Comparison of ENCODE assay signal across 30 mouse cellular contexts in the genomic region with DNA sequence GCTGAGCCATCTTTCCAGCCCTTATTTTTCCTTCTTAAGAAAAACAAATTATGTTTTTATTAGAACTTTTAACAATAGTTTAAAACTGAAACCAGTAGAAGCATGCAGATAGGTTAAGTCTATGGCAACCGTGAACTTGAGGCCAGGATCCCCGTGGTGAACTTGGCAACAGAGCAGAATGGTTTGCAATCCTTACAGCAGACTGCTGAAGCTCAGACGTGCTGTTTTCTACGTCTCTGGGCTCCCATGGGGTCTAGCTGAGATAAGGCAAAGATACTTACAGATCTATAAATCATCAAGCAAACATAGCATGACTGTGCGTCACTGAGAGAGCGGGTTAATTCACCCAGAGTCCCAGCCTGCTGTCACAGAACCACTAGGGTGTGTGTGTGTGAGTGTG. TPM values are rescaled to one million over a fixed set of nuclear protein-coding genes. Genes with fewer than 3 reads are reported as not detected.
DNase-seq lines count a peak whose midpoint lies in the region; ATAC-seq and TF ChIP-seq lines count a peak whose summit lies in the region.
"Had no signal": no experiment of that assay in that cellular context is flagged by ENCODE, and none has a peak within 500 bp of the region (broad histone marks: within the 10 kb centered on the region; RNA-seq: fewer than 3 reads in every experiment).

No protein-coding gene starts in this region.

- no peak overlapping the region for H3K9ac ChIP-seq in hindbrain, postnatal 0 days (replicated peaks; ENCODE audit: low read length)
- H3K9ac ChIP-seq in hindbrain, embryonic 16.5 days (ENCODE audit: low read depth, low read length): no peak overlapping the region
- H3K9ac ChIP-seq in liver, embryonic 11.5 days (ENCODE audit: low read depth, low read length): no peak overlapping the region
- H3K9ac ChIP-seq: forebrain, postnatal 0 days; kidney, embryonic 15.5 days; liver, embryonic 14.5 days; neural tube, embryonic 15.5 days had no signal

- H3K9me3 ChIP-seq in hindbrain, postnatal 0 days (ENCODE audit: low read length): no peaks in the 10 kb centered on the region
- no peaks in the 10 kb centered on the region for H3K9me3 ChIP-seq in hindbrain, embryonic 16.5 days (ENCODE audit: control insufficient read depth, low read length)
- H3K9me3 ChIP-seq in liver, embryonic 11.5 days (ENCODE audit: control insufficient read depth, low read length): no peaks in the 10 kb centered on the region
- H3K9me3 ChIP-seq: kidney, embryonic 15.5 days; midbrain, embryonic 10.5 days; neural tube, embryonic 15.5 days had no signal

- H3K4me1 ChIP-seq in hindbrain, postnatal 0 days (ENCODE audit: insufficient read depth, low read length): no peaks in the 10 kb centered on the region
- no peaks in the 10 kb centered on the region for H3K4me1 ChIP-seq in hindbrain, embryonic 16.5 days (ENCODE audit: control insufficient read depth, insufficient read depth, low read depth, low read length)
- 0 out of 2 replicates have a peak, but pooled peaks cover 2% of the 10 kb centered on the region for H3K4me1 ChIP-seq in liver, embryonic 11.5 days (replicated peaks; ENCODE audit: control insufficient read depth, insufficient read depth, low read length)
- H3K4me1 ChIP-seq: neural tube, embryonic 15.5 days had no signal

- H3K36me3 ChIP-seq in hindbrain, postnatal 0 days (ENCODE audit: insufficient read depth, low read length): no peaks in the 10 kb centered on the region
- H3K36me3 ChIP-seq in hindbrain, embryonic 16.5 days (ENCODE audit: control insufficient read depth, insufficient read depth, low read length): no peaks in the 10 kb centered on the region
- no peaks in the 10 kb centered on the region for H3K36me3 ChIP-seq in liver, embryonic 11.5 days (ENCODE audit: control insufficient read depth, insufficient read depth, low read length)
- H3K36me3 ChIP-seq: kidney, embryonic 15.5 days; midbrain, embryonic 10.5 days; neural tube, embryonic 15.5 days had no signal

- H3K4me2 ChIP-seq in hindbrain, postnatal 0 days (ENCODE audit: low read depth, low read length): no peak overlapping the region
- H3K4me2 ChIP-seq in hindbrain, embryonic 16.5 days (ENCODE audit: low read length): no peak overlapping the region
- no peak overlapping the region for H3K4me2 ChIP-seq in liver, embryonic 11.5 days
- H3K4me2 ChIP-seq: kidney, embryonic 15.5 days; neural tube, embryonic 15.5 days had no signal

- no peak for TF ChIP-seq CTCF in hindbrain, postnatal 0 days (IDR thresholded peaks at IDR 0.05; ENCODE audit: low read depth)

- peak; percentile 39 for DNase-seq in hindbrain, postnatal 0 days (ENCODE audit: low spot score)
- DNase-seq in 3T3-L1 (ENCODE audit: low read depth, low spot score): peak; percentile 75
- peak; percentile 76 for DNase-seq in NIH3T3 (ENCODE audit: low read depth)
- DNase-seq in fibroblast of lung, adult 2 months (ENCODE audit: low read depth): peak; percentile 4
- no peak for DNase-seq in kidney, adult 11 months
- no peak for DNase-seq in liver, embryonic 11.5 days (ENCODE audit: low spot score)
- DNase-seq: adrenal gland, postnatal 10 days; B cell, adult 2 months; cerebellum, adult 11 months; cerebellum, adult 9-11 months; forebrain, postnatal 0 days; gastrocnemius, postnatal 10 days; heart, postnatal 14 days; kidney, adult 18-20 months; kidney, postnatal 25 days; lung, adult 2 months; lung, postnatal 10 days; retina, postnatal 1 day; right cerebral cortex, postnatal 14 days; thymus, postnatal 14 days had no signal

- H3K4me3 ChIP-seq in hindbrain, postnatal 0 days (ENCODE audit: low read length): no peak overlapping the region
- no peak overlapping the region for H3K4me3 ChIP-seq in hindbrain, embryonic 16.5 days (ENCODE audit: low read length)
- H3K4me3 ChIP-seq in liver, embryonic 11.5 days (ENCODE audit: low read depth, low read length): no peak overlapping the region
- H3K4me3 ChIP-seq: kidney, embryonic 15.5 days; midbrain, embryonic 10.5 days; neural tube, embryonic 15.5 days had no signal

- ATAC-seq in hindbrain, postnatal 0 days: 0 out of 2 replicates have a peak, but pooled peaks have one; percentile 29
- no peak for ATAC-seq in hindbrain, embryonic 16.5 days
- ATAC-seq in liver, embryonic 11.5 days (replicated peaks; ENCODE audit: low FRiP score): no peak
- ATAC-seq: forebrain, postnatal 0 days; midbrain, embryonic 16.5 days had no signal

- no peaks in the 10 kb centered on the region for H3K27me3 ChIP-seq in hindbrain, postnatal 0 days (ENCODE audit: insufficient read depth, low read length)
- no peaks in the 10 kb centered on the region for H3K27me3 ChIP-seq in hindbrain, embryonic 16.5 days (replicated peaks; ENCODE audit: control insufficient read depth, insufficient read depth, low read length)
- H3K27me3 ChIP-seq in liver, embryonic 11.5 days (replicated peaks; ENCODE audit: control insufficient read depth, insufficient read depth, low read length): no peaks in the 10 kb centered on the region
- H3K27me3 ChIP-seq: kidney, embryonic 15.5 days; neural tube, embryonic 15.5 days had no signal

- WGBS in hindbrain, postnatal 0 days: 44% methylated on average over 6 of the region's 6 CpGs
- 47% methylated on average over 6 of the region's 6 CpGs for WGBS in hindbrain, embryonic 16.5 days
- WGBS in liver, embryonic 11.5 days: 56% methylated on average over 6 of the region's 6 CpGs

- no peak overlapping the region for H3K27ac ChIP-seq in hindbrain, postnatal 0 days
- no peak overlapping the region for H3K27ac ChIP-seq in hindbrain, embryonic 16.5 days (ENCODE audit: low read depth, low read length)
- no peak overlapping the region for H3K27ac ChIP-seq in liver, embryonic 11.5 days (ENCODE audit: low read depth, low read length)
- H3K27ac ChIP-seq: kidney, embryonic 15.5 days; liver, embryonic 14.5 days; macrophage; midbrain, embryonic 10.5 days; neural tube, embryonic 15.5 days had no signal

RNA-seq across cellular contexts. Expression of gene Slc9b2, which starts 7.4 kb away (rescaled TPM):
- total RNA-seq in hindbrain, postnatal 0 days (2014; rRNA removed): 0.50 and 3.0 TPM in 2 replicates
- 1.9 and 2.3 TPM in 2 replicates for polyA plus RNA-seq in hindbrain, postnatal 0 days (2015; fragmentation: Nextera tagmentation; extraction: Ambion mirVana)
- 2.3 and 2.6 TPM in 2 replicates for polyA plus RNA-seq in hindbrain, embryonic 16.5 days (2015; fragmentation: Nextera tagmentation; extraction: Ambion mirVana)
- 0.62 and 1.0 TPM in 2 replicates for polyA plus RNA-seq in liver, embryonic 11.5 days (2014; fragmentation: Nextera tagmentation; extraction: Ambion mirVana)
- polyA plus RNA-seq: small intestine, adult 2 months had no signal

RNA-seq across cellular contexts. Expression of gene Bdh2, which starts 19.1 kb away (rescaled TPM):
- 3.1 and 4.0 TPM in 2 replicates for total RNA-seq in hindbrain, postnatal 0 days (2014; rRNA removed)
- 7.2 and 8.3 TPM in 2 replicates for polyA plus RNA-seq in hindbrain, postnatal 0 days (2015; fragmentation: Nextera tagmentation; extraction: Ambion mirVana)
- polyA plus RNA-seq in hindbrain, embryonic 16.5 days (2015; fragmentation: Nextera tagmentation; extraction: Ambion mirVana): 4.1 and 4.8 TPM in 2 replicates
- polyA plus RNA-seq in liver, embryonic 11.5 days (2014; fragmentation: Nextera tagmentation; extraction: Ambion mirVana): 1.3 and 1.7 TPM in 2 replicates
- polyA plus RNA-seq: macrophage had no signal

RNA-seq across cellular contexts. Expression of gene Slc9b1, which starts 47.7 kb away (rescaled TPM):
- total RNA-seq in hindbrain, postnatal 0 days (2014; rRNA removed): not detected in 2 replicates
- 0.33 TPM in 1 of 2 replicates, not detected in the other for polyA plus RNA-seq in hindbrain, postnatal 0 days (2015; fragmentation: Nextera tagmentation; extraction: Ambion mirVana)
- 0.10 TPM in 1 of 2 replicates, not detected in the other for polyA plus RNA-seq in hindbrain, embryonic 16.5 days (2015; fragmentation: Nextera tagmentation; extraction: Ambion mirVana)
- polyA plus RNA-seq in liver, embryonic 11.5 days (2014; fragmentation: Nextera tagmentation; extraction: Ambion mirVana): 0.16 and 0.23 TPM in 2 replicates
- total RNA-seq: forebrain, postnatal 0 days; gastrocnemius, postnatal 10 days had no signal
- polyA plus RNA-seq: forebrain, postnatal 0 days; heart, embryonic 14.5 days; hindbrain, embryonic 11.5 days; small intestine, adult 2 months had no signal

Comparison
In these comparisons a context has a peak if more than half of its experiments do, and no peak if none do; other contexts are left out.
1. DNase-seq: peak in hindbrain, postnatal 0 days (single experiment), 3T3-L1 (single experiment), NIH3T3 (single experiment) and fibroblast of lung, adult 2 months (single experiment); none in kidney, adult 11 months (single experiment) and liver, embryonic 11.5 days (single experiment).